Mouse (Mus musculus) liver, embryonic 14.5 days (tissue): ENCODE results near the gene Alg14.

Experiments used
- CTCF ChIP-seq: IDR thresholded peaks from 2 replicates; pipeline ENCODE4 v1.5.1; 2016; ENCODE audit warnings: antibody characterized with exemption, low read depth, control low read depth
- EP300 ChIP-seq: IDR thresholded peaks from 2 replicates; pipeline ENCODE4 v1.6.1; 2016; ENCODE audit warnings: antibody characterized with exemption, low read depth

- TF ChIP-seq EP300 (no peak), CTCF (peak; percentile 99)
These were observed 16.1 kb downstream of the Alg14 start for GRCm38 (mm10) chr3:121307532-121308234.
